Mouse (Mus musculus): ENCODE measurements around the gene Vmn2r78.
"Not testable (repeated sequence)": the region's sequence is repeated elsewhere in the genome, so short reads cannot be mapped to it uniquely, and the experiment has no call there.

Vmn2r78 gene

DNA sequence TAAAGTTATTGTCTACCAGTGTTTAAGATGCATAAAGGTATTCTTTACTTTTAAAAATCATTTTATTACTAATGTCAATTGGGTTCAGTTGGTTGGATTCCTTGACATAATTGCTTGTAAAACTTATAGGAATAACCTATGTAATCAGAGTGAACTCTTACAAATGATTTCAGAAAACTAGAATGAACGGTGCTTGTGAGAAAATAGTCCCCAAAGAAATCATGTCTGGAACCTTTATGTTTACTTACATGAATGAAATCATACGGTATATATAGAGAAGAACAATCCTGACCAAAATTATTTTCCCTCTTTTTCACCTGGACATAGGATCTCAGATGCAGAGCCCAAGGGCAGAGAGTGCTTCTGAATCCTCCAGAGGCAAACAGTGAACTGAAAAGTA, at the start of gene Vmn2r78:
Gene Vmn2r78 (plus strand): TSS at position 301 of the 400 bp plus-strand sequence.
- DNase-seq (ENCODE audit: low spot score), result not testable (repeated sequence)

DNA sequence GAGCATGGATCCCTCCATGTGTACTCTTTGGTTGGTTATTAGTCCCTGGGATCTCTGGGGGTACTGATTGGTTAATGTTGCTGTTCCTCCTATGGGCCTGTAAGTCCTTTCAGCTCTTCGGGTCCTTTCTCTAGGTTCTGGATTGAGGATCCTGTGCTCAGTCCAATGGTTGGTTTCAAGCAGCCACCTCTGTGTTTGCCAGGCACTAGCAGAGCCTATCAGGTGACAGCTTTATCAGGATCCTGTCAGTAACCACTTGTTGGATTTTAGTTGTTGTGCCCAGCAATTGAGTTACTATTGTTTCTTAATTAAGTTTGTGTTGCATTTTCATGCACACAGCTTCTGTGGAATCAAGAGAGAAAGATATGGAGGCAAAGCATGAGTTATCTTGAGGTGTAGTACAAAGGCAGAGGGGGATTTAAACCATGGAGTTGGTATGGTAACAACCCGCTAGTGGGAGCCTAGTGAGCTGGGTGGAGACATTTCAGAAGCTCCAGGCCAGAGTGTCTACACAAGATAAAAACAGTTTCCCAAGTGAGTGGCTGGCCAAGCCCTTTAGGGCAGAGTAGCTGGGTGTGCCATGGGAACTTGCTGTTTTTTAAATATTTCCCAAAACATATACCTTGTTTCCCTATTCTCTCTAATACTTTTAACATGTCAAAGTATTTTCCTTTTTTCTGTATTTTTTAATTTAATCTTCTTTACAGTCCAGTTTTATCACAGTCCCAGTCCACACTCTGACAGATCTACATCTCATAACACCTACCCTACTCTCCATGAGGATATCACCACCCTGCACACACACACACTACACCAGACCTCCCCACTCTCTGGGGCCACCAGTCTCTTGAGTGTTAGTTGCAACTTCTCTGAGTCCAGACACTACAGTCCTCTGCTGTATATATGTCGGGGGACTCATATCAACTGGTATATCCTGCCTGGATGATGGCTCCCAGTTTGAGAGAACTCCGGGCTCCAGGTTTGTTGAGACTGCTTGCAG, 25.1 kb upstream of the Vmn2r78 start:
- no peak for DNase-seq (ENCODE audit: low spot score)

DNA sequence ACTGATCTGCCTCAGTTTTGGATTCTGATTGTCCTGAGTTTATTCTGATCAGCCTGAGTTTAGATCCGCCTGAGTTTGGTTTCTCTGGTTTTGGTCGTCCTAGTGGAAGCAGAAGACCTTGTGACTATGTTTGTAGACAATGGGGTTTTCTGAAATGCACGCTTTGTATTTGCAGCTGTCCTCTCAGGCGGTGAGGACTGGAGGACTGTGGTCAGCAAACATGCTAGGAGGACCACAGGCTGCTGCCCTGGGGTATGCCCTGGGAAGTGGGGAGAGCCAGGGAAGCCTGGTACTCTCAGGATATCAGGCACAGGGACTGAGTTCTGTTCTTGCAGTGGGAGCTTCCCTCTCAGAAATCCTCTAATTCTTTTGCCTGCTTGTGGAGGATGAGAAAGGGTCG, 22.4 kb downstream of the Vmn2r78 start:
- no peak for DNase-seq (ENCODE audit: low spot score)

DNA sequence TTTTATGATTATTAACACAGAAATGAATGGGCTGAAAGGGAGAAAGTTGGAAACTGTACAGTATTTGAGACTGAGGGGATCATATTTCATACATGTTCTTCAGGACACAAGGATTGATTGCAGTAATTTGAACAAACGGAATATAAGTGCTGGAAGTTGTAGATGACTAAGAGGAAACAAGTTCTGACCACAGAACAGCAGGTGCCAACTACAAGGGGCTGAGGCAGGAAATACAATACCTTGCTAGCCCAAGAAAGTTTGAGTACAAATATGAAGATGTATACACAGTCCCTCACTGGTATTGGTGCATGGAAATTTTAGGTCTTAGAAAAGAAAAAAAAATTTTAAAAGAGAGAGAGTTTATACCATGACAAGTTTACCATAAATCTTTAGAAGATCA, 79.8 kb downstream of the Vmn2r78 start:
- DNase-seq (ENCODE audit: low spot score), result no peak

DNA sequence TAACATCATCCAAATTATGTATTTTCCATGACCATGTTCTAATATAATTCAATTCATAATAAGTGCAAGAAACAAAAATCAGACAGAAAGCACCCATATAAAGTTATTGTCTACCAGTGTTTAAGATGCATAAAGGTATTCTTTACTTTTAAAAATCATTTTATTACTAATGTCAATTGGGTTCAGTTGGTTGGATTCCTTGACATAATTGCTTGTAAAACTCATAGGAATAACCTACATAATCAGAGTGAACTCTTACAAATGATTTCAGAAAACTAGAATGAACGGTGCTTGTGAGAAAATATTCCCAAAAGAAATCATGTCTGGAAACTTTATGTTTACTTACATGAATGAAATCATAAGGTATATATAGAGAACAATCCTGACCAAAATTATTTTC, 80.9 kb downstream of the Vmn2r78 start, which contains the start of gene Vmn2r79:
Gene Vmn2r79 (plus strand): TSS at position 301 of the 400 bp plus-strand sequence.
- not testable (repeated sequence) for DNase-seq (ENCODE audit: low spot score)

Measured in spleen, adult 12 weeks (tissue).